Mouse (Mus musculus): ENCODE data around the gene Pck2. TPM values are rescaled to one million over a fixed set of nuclear protein-coding genes. Genes with fewer than 3 reads are reported as not detected.

Pck2 gene
- polyA plus RNA-seq, 1 experiment: 60.8 TPM

- H3K4me1 ChIP-seq (ENCODE audit: control insufficient read depth, insufficient read depth, low read length): no peaks in the 10 kb centered on the region; the same call in 1 of the 2 replicates
- TF ChIP-seq CTCF (IDR thresholded peaks at IDR 0.05; ENCODE audit: control insufficient read depth, insufficient read depth, low read length): no peak
- TF ChIP-seq POLR2A (IDR thresholded peaks at IDR 0.05; ENCODE audit: borderline replicate concordance, control insufficient read depth, low read depth, low read length): no peak
- H3K27ac ChIP-seq (ENCODE audit: control insufficient read depth, insufficient read depth, low read depth, low read length, poor library complexity): no peak overlapping the region
- WGBS: 93% methylated on average over 5 of the region's 5 CpGs
- H3K4me3 ChIP-seq (replicated peaks; ENCODE audit: control insufficient read depth, low read depth, low read length): no peak overlapping the region
These were observed 49.2 kb downstream of the Pck2 start for GRCm38 (mm10) chr14:55589271-55589670.

GRCm38 (mm10) chr14:55589771-55590448, 49.8 kb downstream of the Pck2 start:
- no peak for TF ChIP-seq CTCF (IDR thresholded peaks at IDR 0.05; ENCODE audit: control insufficient read depth, insufficient read depth, low read length)
- no peak for TF ChIP-seq POLR2A (IDR thresholded peaks at IDR 0.05; ENCODE audit: borderline replicate concordance, control insufficient read depth, low read depth, low read length)
- 56% methylated on average over 11 of the region's 11 CpGs for WGBS
- H3K4me1 ChIP-seq (ENCODE audit: control insufficient read depth, insufficient read depth, low read length): no peaks in the 10 kb centered on the region; the same call in 1 of the 2 replicates
- no peak overlapping the region; the same call in 1 of the 2 replicates for H3K27ac ChIP-seq (ENCODE audit: control insufficient read depth, insufficient read depth, low read depth, low read length, poor library complexity)
- H3K4me3 ChIP-seq (replicated peaks; ENCODE audit: control insufficient read depth, low read depth, low read length): no peak overlapping the region

- peak within 1 kb of the TSS; percentile 96 for H3K4me3 ChIP-seq (replicated peaks; ENCODE audit: control insufficient read depth, low read depth, low read length)
- no peaks in the 10 kb centered on the region; the same call in 1 of the 2 replicates for H3K4me1 ChIP-seq (ENCODE audit: control insufficient read depth, insufficient read depth, low read length)
- TF ChIP-seq POLR2A (IDR thresholded peaks at IDR 0.05; ENCODE audit: borderline replicate concordance, control insufficient read depth, low read depth, low read length): no peak
- TF ChIP-seq CTCF (IDR thresholded peaks at IDR 0.05; ENCODE audit: control insufficient read depth, insufficient read depth, low read length): no peak
- peak within 1 kb of the TSS; percentile 96 for H3K27ac ChIP-seq (ENCODE audit: control insufficient read depth, insufficient read depth, low read depth, low read length, poor library complexity)
- WGBS: under 1% methylated on average over 22 of the region's 22 CpGs
These were observed 50.8 kb downstream of the Pck2 start, which contains the start of gene Psme2 for GRCm38 (mm10) chr14:55590748-55591330. Gene Psme2, minus strand, starts transcription at chr14:55591113.

GRCm38 (mm10) chr14:55591331-55591891, 51.3 kb downstream of the Pck2 start, which contains the start of gene Rnf31:
Gene Rnf31, plus strand, starts transcription at chr14:55591708.
- H3K4me3 ChIP-seq (replicated peaks; ENCODE audit: control insufficient read depth, low read depth, low read length): peak within 1 kb of the TSS; percentile 96
- WGBS: under 1% methylated on average over 33 of the region's 33 CpGs
- H3K4me1 ChIP-seq (ENCODE audit: control insufficient read depth, insufficient read depth, low read length): no peaks in the 10 kb centered on the region; the same call in 1 of the 2 replicates
- H3K27ac ChIP-seq (ENCODE audit: control insufficient read depth, insufficient read depth, low read depth, low read length, poor library complexity): peak within 1 kb of the TSS; percentile 96
- no peak for TF ChIP-seq CTCF (IDR thresholded peaks at IDR 0.05; ENCODE audit: control insufficient read depth, insufficient read depth, low read length)
- TF ChIP-seq POLR2A (IDR thresholded peaks at IDR 0.05; ENCODE audit: borderline replicate concordance, control insufficient read depth, low read depth, low read length): peak; percentile 60; the same call in 1 of the 2 replicates

GRCm38 (mm10) chr14:55592226-55592625, 52.2 kb downstream of the Pck2 start:
- H3K27ac ChIP-seq (ENCODE audit: control insufficient read depth, insufficient read depth, low read depth, low read length, poor library complexity): peak overlapping the region; percentile 96
- 3% methylated on average over 16 of the region's 16 CpGs for WGBS

GRCm38 (mm10) chr14:55596036-55596690, 56.1 kb downstream of the Pck2 start:
- Histone ChIP-seq H3K4me3 (replicated peaks; ENCODE audit: control insufficient read depth, low read depth, low read length) (no peak overlapping the region), H3K27ac (ENCODE audit: control insufficient read depth, insufficient read depth, low read depth, low read length, poor library complexity) (no peak overlapping the region), H3K4me1 (ENCODE audit: control insufficient read depth, insufficient read depth, low read length) (no peaks in the 10 kb centered on the region; the same call in 1 of the 2 replicates)
- no peak for TF ChIP-seq POLR2A (IDR thresholded peaks at IDR 0.05; ENCODE audit: borderline replicate concordance, control insufficient read depth, low read depth, low read length)
- TF ChIP-seq CTCF (IDR thresholded peaks at IDR 0.05; ENCODE audit: control insufficient read depth, insufficient read depth, low read length): no peak
- WGBS: 92% methylated on average over 13 of the region's 13 CpGs

More at GRCm38 (mm10) chr14:55592226-55592625, 52.2 kb downstream of the Pck2 start:
- Histone ChIP-seq H3K4me1 (ENCODE audit: control insufficient read depth, insufficient read depth, low read length) (no peaks in the 10 kb centered on the region; the same call in 1 of the 2 replicates), H3K4me3 (replicated peaks; ENCODE audit: control insufficient read depth, low read depth, low read length) (peak overlapping the region; percentile 96)
- TF ChIP-seq CTCF (IDR thresholded peaks at IDR 0.05; ENCODE audit: control insufficient read depth, insufficient read depth, low read length): no peak
- TF ChIP-seq POLR2A (IDR thresholded peaks at IDR 0.05; ENCODE audit: borderline replicate concordance, control insufficient read depth, low read depth, low read length): no peak

GRCm38 (mm10) chr14:55598521-55599390, 58.7 kb downstream of the Pck2 start:
- TF ChIP-seq CTCF (IDR thresholded peaks at IDR 0.05; ENCODE audit: control insufficient read depth, insufficient read depth, low read length) (no peak), POLR2A (IDR thresholded peaks at IDR 0.05; ENCODE audit: borderline replicate concordance, control insufficient read depth, low read depth, low read length) (no peak)
- H3K27ac ChIP-seq (ENCODE audit: control insufficient read depth, insufficient read depth, low read depth, low read length, poor library complexity): no peak overlapping the region
- H3K4me3 ChIP-seq (replicated peaks; ENCODE audit: control insufficient read depth, low read depth, low read length): no peak overlapping the region
- H3K4me1 ChIP-seq (ENCODE audit: control insufficient read depth, insufficient read depth, low read length): peaks cover 3% of the 10 kb centered on the region; the same call in 1 of the 2 replicates
- 93% methylated on average over 21 of the region's 21 CpGs for WGBS

Other genes starting within 250 kb of the Pck2 start
- gene Dhrs4, start 61.5 kb upstream of the Pck2 start, polyA plus RNA-seq (2011; ENCODE audit: insufficient read depth, insufficient read length, low replicate concordance, missing spikeins): 39.2 and 47.3 TPM in 2 replicates
- 0.79 and 3.5 TPM in 2 replicates for gene Carmil3, start 49.6 kb upstream of the Pck2 start, polyA plus RNA-seq (2011; ENCODE audit: insufficient read depth, insufficient read length, low replicate concordance, missing spikeins)
- not detected in 2 replicates for gene Cpne6, start 29.8 kb upstream of the Pck2 start, polyA plus RNA-seq (2011; ENCODE audit: insufficient read depth, insufficient read length, low replicate concordance, missing spikeins)
- 0.25 and 0.70 TPM in 2 replicates for gene Nrl, start 15.3 kb upstream of the Pck2 start, polyA plus RNA-seq (2011; ENCODE audit: insufficient read depth, insufficient read length, low replicate concordance, missing spikeins)
- 26.4 and 42.3 TPM in 2 replicates for gene Dcaf11, start 19.7 kb downstream of the Pck2 start, polyA plus RNA-seq (2011; ENCODE audit: insufficient read depth, insufficient read length, low replicate concordance, missing spikeins)
- gene A730061H03Rik, start 20.1 kb downstream of the Pck2 start, polyA plus RNA-seq (2011; ENCODE audit: insufficient read depth, insufficient read length, low replicate concordance, missing spikeins): not detected in 2 replicates
- not detected in 2 replicates for gene Fitm1, start 35.4 kb downstream of the Pck2 start, polyA plus RNA-seq (2011; ENCODE audit: insufficient read depth, insufficient read length, low replicate concordance, missing spikeins)
- gene Psme1, start 37.9 kb downstream of the Pck2 start, polyA plus RNA-seq (2011; ENCODE audit: insufficient read depth, insufficient read length, low replicate concordance, missing spikeins): 187 and 268 TPM in 2 replicates
- 12.3 and 48.5 TPM in 2 replicates for gene Emc9, start 45.0 kb downstream of the Pck2 start, polyA plus RNA-seq (2011; ENCODE audit: insufficient read depth, insufficient read length, low replicate concordance, missing spikeins)
- gene Psme2, start 50.8 kb downstream of the Pck2 start, polyA plus RNA-seq (2011; ENCODE audit: insufficient read depth, insufficient read length, low replicate concordance, missing spikeins): 152 and 175 TPM in 2 replicates
- 79.5 and 160 TPM in 2 replicates for gene Rnf31, start 51.4 kb downstream of the Pck2 start, polyA plus RNA-seq (2011; ENCODE audit: insufficient read depth, insufficient read length, low replicate concordance, missing spikeins)
- gene Irf9, start 63.3 kb downstream of the Pck2 start, polyA plus RNA-seq (2011; ENCODE audit: insufficient read depth, insufficient read length, low replicate concordance, missing spikeins): 60.8 and 84.3 TPM in 2 replicates
- gene Rec8, start 77.8 kb downstream of the Pck2 start, polyA plus RNA-seq (2011; ENCODE audit: insufficient read depth, insufficient read length, low replicate concordance, missing spikeins): 13.2 and 28.5 TPM in 2 replicates
- gene Ipo4, start 95.7 kb downstream of the Pck2 start, polyA plus RNA-seq (2011; ENCODE audit: insufficient read depth, insufficient read length, low replicate concordance, missing spikeins): 24.9 and 49.5 TPM in 2 replicates
- 2.0 and 5.8 TPM in 2 replicates for gene Gm49378, start 97.6 kb downstream of the Pck2 start, polyA plus RNA-seq (2011; ENCODE audit: insufficient read depth, insufficient read length, low replicate concordance, missing spikeins)
- gene Tm9sf1, start 103.5 kb downstream of the Pck2 start, polyA plus RNA-seq (2011; ENCODE audit: insufficient read depth, insufficient read length, low replicate concordance, missing spikeins): 37.9 and 46.7 TPM in 2 replicates
- gene Tssk4, start 109.9 kb downstream of the Pck2 start, polyA plus RNA-seq (2011; ENCODE audit: insufficient read depth, insufficient read length, low replicate concordance, missing spikeins): 0.77 and 4.0 TPM in 2 replicates
- 23.2 and 50.4 TPM in 2 replicates for gene Mdp1, start 120.2 kb downstream of the Pck2 start, polyA plus RNA-seq (2011; ENCODE audit: insufficient read depth, insufficient read length, low replicate concordance, missing spikeins)
- gene Gmpr2, start 131.7 kb downstream of the Pck2 start, polyA plus RNA-seq (2011; ENCODE audit: insufficient read depth, insufficient read length, low replicate concordance, missing spikeins): 7.3 and 18.3 TPM in 2 replicates
- gene Nedd8, start 131.9 kb downstream of the Pck2 start, polyA plus RNA-seq (2011; ENCODE audit: insufficient read depth, insufficient read length, low replicate concordance, missing spikeins): 173 and 183 TPM in 2 replicates
- 25.4 and 38.1 TPM in 2 replicates for gene Tinf2, start 141.6 kb downstream of the Pck2 start, polyA plus RNA-seq (2011; ENCODE audit: insufficient read depth, insufficient read length, low replicate concordance, missing spikeins)
- 1.1 and 5.1 TPM in 2 replicates for gene Tgm1, start 173.7 kb downstream of the Pck2 start, polyA plus RNA-seq (2011; ENCODE audit: insufficient read depth, insufficient read length, low replicate concordance, missing spikeins)
- 16.0 and 24.5 TPM in 2 replicates for gene Rabggta, start 182.0 kb downstream of the Pck2 start, polyA plus RNA-seq (2011; ENCODE audit: insufficient read depth, insufficient read length, low replicate concordance, missing spikeins)
- gene Dhrs1, start 205.4 kb downstream of the Pck2 start, polyA plus RNA-seq (2011; ENCODE audit: insufficient read depth, insufficient read length, low replicate concordance, missing spikeins): 24.4 and 25.9 TPM in 2 replicates
- 14.3 and 14.5 TPM in 2 replicates for gene Nop9, start 205.4 kb downstream of the Pck2 start, polyA plus RNA-seq (2011; ENCODE audit: insufficient read depth, insufficient read length, low replicate concordance, missing spikeins)
- 1.6 TPM in 1 of 2 replicates, not detected in the other for gene Cideb, start 218.2 kb downstream of the Pck2 start, polyA plus RNA-seq (2011; ENCODE audit: insufficient read depth, insufficient read length, low replicate concordance, missing spikeins)
- 2.8 and 6.5 TPM in 2 replicates for gene Ltb4r2, start 221.2 kb downstream of the Pck2 start, polyA plus RNA-seq (2011; ENCODE audit: insufficient read depth, insufficient read length, low replicate concordance, missing spikeins)
- 34.1 and 77.0 TPM in 2 replicates for gene Ltb4r1, start 225.7 kb downstream of the Pck2 start, polyA plus RNA-seq (2011; ENCODE audit: insufficient read depth, insufficient read length, low replicate concordance, missing spikeins)
- 2.3 and 4.7 TPM in 2 replicates for gene Adcy4, start 243.8 kb downstream of the Pck2 start, polyA plus RNA-seq (2011; ENCODE audit: insufficient read depth, insufficient read length, low replicate concordance, missing spikeins)
- gene Ripk3, start 248.6 kb downstream of the Pck2 start, polyA plus RNA-seq (2011; ENCODE audit: insufficient read depth, insufficient read length, low replicate concordance, missing spikeins): 27.7 and 38.9 TPM in 2 replicates